Mouse (Mus musculus): ENCODE results near the gene Elk1.

Elk1 gene

GRCm38 (mm10) chrX:20950191-20950880, at the start of gene Elk1:
TSS of gene Elk1 (minus strand) at chrX:20950608.
- peak; percentile 84 for DNase-seq (ENCODE audit: low spot score)

GRCm38 (mm10) chrX:20980901-20981300, 30.5 kb upstream of the Elk1 start:
- no peak for DNase-seq (ENCODE audit: low spot score)

- DNase-seq (ENCODE audit: low spot score), result peak; percentile 89
These were observed 11.3 kb upstream of the Elk1 start, which contains the start of gene Uxt for GRCm38 (mm10) chrX:20961477-20962378. TSS of gene Uxt (minus strand) at chrX:20962017.

GRCm38 (mm10) chrX:20946055-20946454, 4.4 kb downstream of the Elk1 start:
- DNase-seq (ENCODE audit: low spot score), result peak; percentile 24

GRCm38 (mm10) chrX:20931963-20932362, 18.4 kb downstream of the Elk1 start:
- no peak for DNase-seq (ENCODE audit: low spot score)

GRCm38 (mm10) chrX:20931364-20931763, 19.0 kb downstream of the Elk1 start, which contains the start of gene Cfp:
TSS of gene Cfp (minus strand) at chrX:20931555.
- DNase-seq (ENCODE audit: low spot score), result no peak

- no peak for DNase-seq (ENCODE audit: low spot score)
These were observed 20.5 kb downstream of the Elk1 start for GRCm38 (mm10) chrX:20929859-20930258.

- no peak for DNase-seq (ENCODE audit: low spot score)
These were observed 25.4 kb downstream of the Elk1 start for GRCm38 (mm10) chrX:20924976-20925375.

GRCm38 (mm10) chrX:20923506-20923905, 26.9 kb downstream of the Elk1 start:
- DNase-seq (ENCODE audit: low spot score), result no peak

GRCm38 (mm10) chrX:20921366-20921765, 29.0 kb downstream of the Elk1 start:
- DNase-seq (ENCODE audit: low spot score), result no peak

GRCm38 (mm10) chrX:20920844-20921364, 29.5 kb downstream of the Elk1 start, which contains the start of gene Syn1:
TSS of gene Syn1 (minus strand) at chrX:20921004.
- DNase-seq (ENCODE audit: low spot score), result peak; percentile 81

GRCm38 (mm10) chrX:20920249-20920843, 30.1 kb downstream of the Elk1 start:
- no peak for DNase-seq (ENCODE audit: low spot score)

- no peak for DNase-seq (ENCODE audit: low spot score)
These were observed 35.3 kb downstream of the Elk1 start for GRCm38 (mm10) chrX:20915075-20915474.

GRCm38 (mm10) chrX:20913726-20914125, 36.7 kb downstream of the Elk1 start:
- no peak for DNase-seq (ENCODE audit: low spot score)

GRCm38 (mm10) chrX:20910074-20910473, 40.3 kb downstream of the Elk1 start:
- no peak for DNase-seq (ENCODE audit: low spot score)

All from T-cell, adult 2 months (primary cell).